Mouse (Mus musculus) lung, adult 2 months (tissue): ENCODE results near the gene Sh3gl2.

Experiments used
- CTCF ChIP-seq: fragments of 200-500 bp; IDR thresholded peaks from 2 replicates; pipeline ENCODE4 v1.5.1; 2011; ENCODE audit warnings: mild to moderate bottlenecking, low read length, control low read depth; ENCODE audit not compliant: insufficient read depth
- POLR2A ChIP-seq: fragments of 200-500 bp; IDR thresholded peaks from 2 replicates; pipeline ENCODE4 v1.6.1; 2011; ENCODE audit warnings: low read depth, mild to moderate bottlenecking, control low read depth, low read length, borderline replicate concordance; ENCODE audit errors: extremely low read depth

- TF ChIP-seq CTCF, result no peak
- TF ChIP-seq POLR2A, result no peak
Measured at GRCm38 (mm10) chr4:85391795-85392194, 186.9 kb downstream of the Sh3gl2 start.
